Mouse (Mus musculus): ENCODE data around the gene Olfr1260. TPM values are rescaled to one million over a fixed set of nuclear protein-coding genes. Genes with fewer than 3 reads are reported as not detected.

Olfr1260 gene
- polyA plus RNA-seq (2015; fragmentation: Nextera tagmentation; extraction: Ambion mirVana) = not detected in 2 replicates

DNA sequence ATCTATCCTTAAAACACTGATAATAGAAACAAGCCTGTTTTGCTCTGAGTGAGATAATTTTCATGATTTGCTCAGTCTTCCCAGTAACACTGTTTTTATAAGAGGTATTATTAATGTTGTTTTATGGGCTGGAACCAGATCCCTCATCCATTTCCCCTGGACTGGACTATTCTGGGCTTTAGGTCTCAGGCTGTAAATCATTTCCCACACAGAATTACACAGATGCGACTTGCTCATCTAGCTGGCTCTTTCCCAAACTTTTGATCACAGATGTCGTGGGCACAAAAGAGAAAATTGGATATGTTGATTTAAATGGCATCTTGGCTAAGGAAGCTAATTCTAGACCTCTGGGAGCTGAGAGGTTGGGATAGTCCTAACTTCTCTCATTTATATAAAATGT is at the start of gene Olfr1260:
Gene Olfr1260 (plus strand): TSS at position 157 of the 400 bp plus-strand sequence.
- no peaks in the 10 kb centered on the region for H3K36me3 ChIP-seq (ENCODE audit: control insufficient read depth, insufficient read depth)
- H3K9ac ChIP-seq (ENCODE audit: low read depth, low read length) = no peak within 1 kb of the TSS
- no peaks in the 10 kb centered on the region for H3K9me3 ChIP-seq (ENCODE audit: control insufficient read depth)
- no peaks in the 10 kb centered on the region for H3K4me1 ChIP-seq (replicated peaks; ENCODE audit: control insufficient read depth, insufficient read depth, low read length)
- no peak for ATAC-seq
- TF ChIP-seq CTCF (IDR thresholded peaks at IDR 0.05; ENCODE audit: low read depth) = no peak
- no peak within 1 kb of the TSS for H3K4me3 ChIP-seq (ENCODE audit: low read depth, low read length)
- no peak within 1 kb of the TSS for H3K27ac ChIP-seq (ENCODE audit: low read depth, low read length)
- no peak within 1 kb of the TSS for H3K4me2 ChIP-seq (replicated peaks; ENCODE audit: low read depth)
- H3K27me3 ChIP-seq (replicated peaks; ENCODE audit: control insufficient read depth, insufficient read depth, low read length) = no peaks in the 10 kb centered on the region
- WGBS = 51% methylated on average over 2 of the region's 2 CpGs

DNA sequence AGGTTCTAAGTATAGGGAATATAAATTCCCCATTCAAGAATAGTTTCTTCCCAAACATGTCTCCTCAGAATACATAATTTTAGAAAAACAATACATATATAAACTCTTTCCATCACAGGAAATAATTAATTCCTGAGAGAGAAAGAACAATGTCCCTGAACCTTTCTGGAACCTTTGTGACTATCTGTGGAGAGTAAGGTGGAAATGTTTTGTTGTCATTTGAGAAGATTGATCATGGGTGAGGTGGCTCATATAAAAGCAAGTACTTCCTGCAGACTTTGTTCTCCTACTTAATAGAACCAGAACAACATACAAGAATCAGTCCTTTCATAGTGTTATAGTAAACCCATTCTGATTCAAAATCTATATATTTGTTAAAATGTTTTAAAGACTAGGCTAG is 47.1 kb upstream of the Olfr1260 start, which contains the start of gene Olfr1258:
Gene Olfr1258 (plus strand): TSS at position 301 of the 400 bp plus-strand sequence.
- Histone ChIP-seq H3K4me2 (replicated peaks; ENCODE audit: low read depth) (no peak within 1 kb of the TSS), H3K4me3 (ENCODE audit: low read depth, low read length) (no peak within 1 kb of the TSS), H3K9ac (ENCODE audit: low read depth, low read length) (no peak within 1 kb of the TSS), H3K27me3 (replicated peaks; ENCODE audit: control insufficient read depth, insufficient read depth, low read length) (no peaks in the 10 kb centered on the region), H3K9me3 (ENCODE audit: control insufficient read depth) (no peaks in the 10 kb centered on the region), H3K27ac (ENCODE audit: low read depth, low read length) (no peak within 1 kb of the TSS), H3K4me1 (replicated peaks; ENCODE audit: control insufficient read depth, insufficient read depth, low read length) (no peaks in the 10 kb centered on the region), H3K36me3 (ENCODE audit: control insufficient read depth, insufficient read depth) (no peaks in the 10 kb centered on the region)
- ATAC-seq = no peak
- TF ChIP-seq CTCF (IDR thresholded peaks at IDR 0.05; ENCODE audit: low read depth) = no peak

DNA sequence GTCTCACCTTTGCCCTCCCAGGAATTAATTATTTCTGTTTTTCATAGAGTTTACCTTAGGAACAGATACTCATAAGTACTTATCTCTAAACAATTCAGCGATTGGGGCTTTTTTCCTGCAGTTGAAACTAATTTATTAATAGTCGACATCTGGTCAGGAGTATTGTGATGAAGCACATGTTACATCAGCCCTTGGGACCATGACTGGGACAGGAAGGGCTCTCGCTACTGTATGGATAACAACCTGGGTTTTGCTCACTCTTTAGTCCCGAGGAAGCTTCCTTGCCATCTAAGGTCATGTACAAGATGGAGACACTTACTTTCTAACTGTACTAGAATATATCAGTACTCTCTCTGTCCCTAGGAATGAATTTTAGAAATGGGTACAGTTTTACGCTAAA is 25.6 kb upstream of the Olfr1260 start, which contains the start of gene Olfr1259:
Gene Olfr1259 (minus strand): TSS at position 101 of the 400 bp plus-strand sequence.
- no peak within 1 kb of the TSS for H3K4me2 ChIP-seq (replicated peaks; ENCODE audit: low read depth)
- H3K27me3 ChIP-seq (replicated peaks; ENCODE audit: control insufficient read depth, insufficient read depth, low read length) = no peaks in the 10 kb centered on the region
- no peak for ATAC-seq
- TF ChIP-seq CTCF (IDR thresholded peaks at IDR 0.05; ENCODE audit: low read depth) = no peak
- H3K4me1 ChIP-seq (replicated peaks; ENCODE audit: control insufficient read depth, insufficient read depth, low read length) = no peaks in the 10 kb centered on the region
- H3K27ac ChIP-seq (ENCODE audit: low read depth, low read length) = no peak within 1 kb of the TSS
- no peak within 1 kb of the TSS for H3K9ac ChIP-seq (ENCODE audit: low read depth, low read length)
- 82% methylated on average over 5 of the region's 5 CpGs for WGBS
- no peaks in the 10 kb centered on the region for H3K9me3 ChIP-seq (ENCODE audit: control insufficient read depth)
- no peaks in the 10 kb centered on the region for H3K36me3 ChIP-seq (ENCODE audit: control insufficient read depth, insufficient read depth)
- no peak within 1 kb of the TSS for H3K4me3 ChIP-seq (ENCODE audit: low read depth, low read length)

DNA sequence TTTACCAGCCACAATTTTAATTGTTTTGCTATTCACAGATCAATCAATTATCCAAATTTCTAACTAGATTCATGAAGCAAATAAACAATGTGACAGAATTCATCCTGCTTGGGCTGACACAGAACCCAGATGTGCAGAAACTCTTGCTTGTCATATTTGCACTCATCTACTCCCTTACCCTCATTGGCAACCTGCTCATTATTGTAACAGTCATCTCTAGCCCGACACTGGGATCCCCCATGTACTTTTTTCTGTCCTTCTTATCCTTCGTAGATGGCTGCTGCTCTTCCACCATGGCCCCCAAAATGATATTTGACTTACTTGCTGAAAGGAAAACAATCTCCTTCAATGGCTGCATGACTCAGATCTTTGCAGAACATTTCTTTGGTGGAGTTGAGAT is 3.6 kb downstream of the Olfr1260 start:
- H3K4me1 ChIP-seq (replicated peaks; ENCODE audit: control insufficient read depth, insufficient read depth, low read length) = no peaks in the 10 kb centered on the region
- no peak for TF ChIP-seq CTCF (IDR thresholded peaks at IDR 0.05; ENCODE audit: low read depth)
- no peak overlapping the region for H3K27ac ChIP-seq (ENCODE audit: low read depth, low read length)
- H3K4me3 ChIP-seq (ENCODE audit: low read depth, low read length) = no peak overlapping the region
- no peaks in the 10 kb centered on the region for H3K27me3 ChIP-seq (replicated peaks; ENCODE audit: control insufficient read depth, insufficient read depth, low read length)
- no peaks in the 10 kb centered on the region for H3K9me3 ChIP-seq (ENCODE audit: control insufficient read depth)
- no peak overlapping the region for H3K4me2 ChIP-seq (replicated peaks; ENCODE audit: low read depth)
- H3K9ac ChIP-seq (ENCODE audit: low read depth, low read length) = no peak overlapping the region
- ATAC-seq = no peak
- H3K36me3 ChIP-seq (ENCODE audit: control insufficient read depth, insufficient read depth) = no peaks in the 10 kb centered on the region
- 75% methylated on average over 2 of the region's 2 CpGs for WGBS

DNA sequence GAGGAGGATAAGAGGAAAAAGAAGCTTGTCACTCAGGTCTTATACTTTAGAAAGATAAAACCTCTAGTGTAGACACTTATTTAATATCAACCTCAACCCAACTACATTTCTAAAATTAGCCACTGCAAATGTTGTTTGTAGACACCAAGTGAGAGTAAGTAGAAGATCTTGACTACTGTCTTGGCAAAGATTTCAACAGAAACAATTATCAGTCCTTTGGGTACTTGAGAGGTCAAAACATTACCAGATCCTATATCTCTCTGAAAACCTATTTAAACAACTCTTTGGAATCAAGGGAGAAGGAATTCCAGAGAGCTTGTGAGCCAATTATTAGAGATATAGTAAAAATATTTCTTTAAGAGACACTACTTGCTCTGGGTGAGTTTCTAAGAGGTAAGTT is 16.8 kb downstream of the Olfr1260 start, which contains the start of gene Olfr1261:
Gene Olfr1261 (plus strand): TSS at position 301 of the 400 bp plus-strand sequence.
- H3K9me3 ChIP-seq (ENCODE audit: control insufficient read depth) = no peaks in the 10 kb centered on the region
- no peaks in the 10 kb centered on the region for H3K27me3 ChIP-seq (replicated peaks; ENCODE audit: control insufficient read depth, insufficient read depth, low read length)
- no peak within 1 kb of the TSS for H3K27ac ChIP-seq (ENCODE audit: low read depth, low read length)
- no peak within 1 kb of the TSS for H3K4me2 ChIP-seq (replicated peaks; ENCODE audit: low read depth)
- no peak for TF ChIP-seq CTCF (IDR thresholded peaks at IDR 0.05; ENCODE audit: low read depth)
- no peaks in the 10 kb centered on the region for H3K36me3 ChIP-seq (ENCODE audit: control insufficient read depth, insufficient read depth)
- H3K4me1 ChIP-seq (replicated peaks; ENCODE audit: control insufficient read depth, insufficient read depth, low read length) = no peaks in the 10 kb centered on the region
- H3K4me3 ChIP-seq (ENCODE audit: low read depth, low read length) = no peak within 1 kb of the TSS
- no peak for ATAC-seq
- no peak within 1 kb of the TSS for H3K9ac ChIP-seq (ENCODE audit: low read depth, low read length)

DNA sequence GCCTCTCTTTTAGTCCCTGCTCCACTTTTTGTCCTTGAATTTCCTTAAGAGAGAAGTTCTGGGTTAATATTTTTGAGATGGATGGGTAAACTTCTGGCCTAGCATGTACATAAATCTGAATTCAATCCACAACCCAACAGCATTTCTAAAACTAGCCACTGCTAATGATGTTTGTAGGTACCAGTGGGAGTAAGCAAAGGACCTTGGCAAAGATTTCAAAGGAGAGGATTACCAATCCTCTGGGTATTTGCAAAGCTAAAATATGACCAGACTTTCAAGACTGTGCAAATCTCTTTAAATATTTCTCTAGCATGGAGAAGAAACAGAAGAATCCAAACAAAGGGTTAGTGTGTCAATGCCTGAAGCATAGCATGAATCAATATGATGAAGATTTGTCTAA is 25.7 kb downstream of the Olfr1260 start, which contains the start of gene Olfr1262:
Gene Olfr1262 (plus strand): TSS at position 301 of the 400 bp plus-strand sequence.
- no peak for ATAC-seq
- H3K36me3 ChIP-seq (ENCODE audit: control insufficient read depth, insufficient read depth) = no peaks in the 10 kb centered on the region
- no peak within 1 kb of the TSS for H3K27ac ChIP-seq (ENCODE audit: low read depth, low read length)
- H3K27me3 ChIP-seq (replicated peaks; ENCODE audit: control insufficient read depth, insufficient read depth, low read length) = no peaks in the 10 kb centered on the region
- no peak within 1 kb of the TSS for H3K4me2 ChIP-seq (replicated peaks; ENCODE audit: low read depth)
- H3K4me1 ChIP-seq (replicated peaks; ENCODE audit: control insufficient read depth, insufficient read depth, low read length) = no peaks in the 10 kb centered on the region
- no peak within 1 kb of the TSS for H3K4me3 ChIP-seq (ENCODE audit: low read depth, low read length)
- TF ChIP-seq CTCF (IDR thresholded peaks at IDR 0.05; ENCODE audit: low read depth) = no peak
- no peaks in the 10 kb centered on the region for H3K9me3 ChIP-seq (ENCODE audit: control insufficient read depth)
- H3K9ac ChIP-seq (ENCODE audit: low read depth, low read length) = no peak within 1 kb of the TSS

DNA sequence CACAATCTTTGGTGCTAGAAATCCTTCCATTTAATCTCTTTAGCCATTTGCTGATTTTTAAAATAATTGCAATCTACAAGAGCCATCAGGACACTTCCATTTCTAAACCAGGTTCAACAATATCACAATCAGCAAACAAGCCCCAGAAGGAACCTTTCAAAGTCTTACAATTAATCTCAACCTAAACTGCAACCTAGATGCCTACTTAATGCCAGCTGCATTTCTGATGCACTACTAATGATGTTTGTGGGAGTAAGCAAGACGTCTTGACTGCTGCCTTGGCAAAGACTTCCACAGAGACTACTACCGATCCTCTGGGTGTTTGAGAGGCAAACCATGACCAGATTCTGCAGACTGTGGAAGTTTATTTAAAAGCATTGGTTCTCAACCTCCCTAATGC is 37.7 kb downstream of the Olfr1260 start, which contains the start of gene Olfr1263:
Gene Olfr1263 (plus strand): TSS at position 301 of the 400 bp plus-strand sequence.
- WGBS = 77% methylated on average over 2 of the region's 2 CpGs

More for the DNA sequence above, 37.7 kb downstream of the Olfr1260 start, which contains the start of gene Olfr1263:
- no peak for TF ChIP-seq CTCF (IDR thresholded peaks at IDR 0.05; ENCODE audit: low read depth)
- H3K9ac ChIP-seq (ENCODE audit: low read depth, low read length) = no peak within 1 kb of the TSS
- no peak within 1 kb of the TSS for H3K4me2 ChIP-seq (replicated peaks; ENCODE audit: low read depth)
- H3K36me3 ChIP-seq (ENCODE audit: control insufficient read depth, insufficient read depth) = no peaks in the 10 kb centered on the region
- no peak for ATAC-seq
- H3K9me3 ChIP-seq (ENCODE audit: control insufficient read depth) = no peaks in the 10 kb centered on the region
- no peaks in the 10 kb centered on the region for H3K27me3 ChIP-seq (replicated peaks; ENCODE audit: control insufficient read depth, insufficient read depth, low read length)
- H3K4me1 ChIP-seq (replicated peaks; ENCODE audit: control insufficient read depth, insufficient read depth, low read length) = no peaks in the 10 kb centered on the region
- no peak within 1 kb of the TSS for H3K27ac ChIP-seq (ENCODE audit: low read depth, low read length)
- H3K4me3 ChIP-seq (ENCODE audit: low read depth, low read length) = no peak within 1 kb of the TSS

Data from intestine, postnatal 0 days (tissue).